16 mouse cellular contexts compared by ENCODE assay signal in genomic region chr6:39606862-39607261, GRCm38 (mm10). TPM values are rescaled to one million over a fixed set of nuclear protein-coding genes. Genes with fewer than 3 reads are reported as not detected.
DNase-seq lines count a peak whose midpoint lies in the region; ATAC-seq and TF ChIP-seq lines count a peak whose summit lies in the region.
"Had no signal": no experiment of that assay in that cellular context is flagged by ENCODE, and none has a peak within 500 bp of the region (broad histone marks: within the 10 kb centered on the region; RNA-seq: fewer than 3 reads in every experiment).

No protein-coding gene starts in this region.

- DNase-seq in kidney, postnatal 10 days, result peak; percentile 22
- peak; percentile 65 to 67 for DNase-seq in B cell, adult 2 months
- peak; percentile 26 for DNase-seq in thymus, adult 2 months
- no peak for DNase-seq in ovary, postnatal 14 days (ENCODE audit: low spot score)
- no peak for DNase-seq in cerebellum, adult 9-11 months
- no peak for DNase-seq in layer of hippocampus, postnatal 14 days (ENCODE audit: low spot score in 2 of 2)
- DNase-seq: cerebellum, postnatal 10 days; gastrocnemius, postnatal 36 days; right cerebral cortex, postnatal 14 days had no signal

- H3K9me3 ChIP-seq in kidney, embryonic 15.5 days (replicated peaks), result no peaks in the 10 kb centered on the region
- H3K9me3 ChIP-seq: embryonic facial prominence, embryonic 15.5 days; limb, embryonic 12.5 days; midbrain, embryonic 12.5 days had no signal

- no peaks in the 10 kb centered on the region for H3K27me3 ChIP-seq in kidney, embryonic 15.5 days
- no peaks in the 10 kb centered on the region for H3K27me3 ChIP-seq in thymus, adult 2 months (ENCODE audit: control insufficient read depth, insufficient read depth, low read length)
- H3K27me3 ChIP-seq: embryonic facial prominence, embryonic 15.5 days; limb, embryonic 12.5 days; midbrain, embryonic 12.5 days had no signal

- peaks cover 30% of the 10 kb centered on the region for H3K36me3 ChIP-seq in kidney, embryonic 15.5 days
- H3K36me3 ChIP-seq in thymus, adult 2 months (ENCODE audit: control insufficient read depth, insufficient read depth, low read length), result no peaks in the 10 kb centered on the region; the same call in 1 of the 2 replicates

- H3K9ac ChIP-seq in kidney, embryonic 15.5 days, result no peak overlapping the region
- H3K9ac ChIP-seq: embryonic facial prominence, embryonic 15.5 days; limb, embryonic 12.5 days; midbrain, embryonic 12.5 days had no signal

- ATAC-seq in kidney, embryonic 15.5 days (replicated peaks; ENCODE audit: low FRiP score), result no peak
- ATAC-seq in activated CD4-positive, CD25-positive, alpha-beta regulatory T cell, adult 4 months, result peak; percentile 96
- ATAC-seq: forebrain, embryonic 16.5 days had no signal

- no peak for TF ChIP-seq CTCF in thymus, adult 2 months (IDR thresholded peaks at IDR 0.05; ENCODE audit: borderline replicate concordance, control insufficient read depth, extremely low read depth, insufficient read depth, low read length, poor library complexity)

- no peak overlapping the region for H3K4me3 ChIP-seq in kidney, embryonic 15.5 days (replicated peaks)
- H3K4me3 ChIP-seq in thymus, adult 2 months (ENCODE audit: control insufficient read depth, insufficient read depth, low read length), result no peak overlapping the region
- H3K4me3 ChIP-seq: embryonic facial prominence, embryonic 15.5 days; limb, embryonic 12.5 days; midbrain, embryonic 12.5 days had no signal

- H3K27ac ChIP-seq in kidney, embryonic 15.5 days, result no peak overlapping the region
- H3K27ac ChIP-seq in thymus, adult 2 months (ENCODE audit: control insufficient read depth, insufficient read depth, low read length), result no peak overlapping the region
- H3K27ac ChIP-seq: embryonic facial prominence, embryonic 15.5 days; limb, embryonic 12.5 days; midbrain, embryonic 12.5 days had no signal

- WGBS in kidney, embryonic 15.5 days, result 37% methylated on average over 3 of the region's 3 CpGs
- WGBS in thymus, adult 2 months, result 17% methylated on average over 3 of the region's 3 CpGs

- H3K4me2 ChIP-seq in kidney, embryonic 15.5 days, result no peak overlapping the region
- H3K4me2 ChIP-seq: embryonic facial prominence, embryonic 15.5 days; limb, embryonic 12.5 days; midbrain, embryonic 12.5 days had no signal

- TF ChIP-seq POLR2A in thymus, adult 2 months (IDR thresholded peaks at IDR 0.05; ENCODE audit: control insufficient read depth, extremely low read depth, insufficient read depth, low read length, poor library complexity), result no peak

- peaks cover 4% of the 10 kb centered on the region; the same call in 1 of the 2 replicates for H3K4me1 ChIP-seq in kidney, embryonic 15.5 days
- no peaks in the 10 kb centered on the region for H3K4me1 ChIP-seq in thymus, adult 2 months (replicated peaks; ENCODE audit: control insufficient read depth, insufficient read depth, low read length)
- H3K4me1 ChIP-seq: embryonic facial prominence, embryonic 15.5 days; limb, embryonic 12.5 days; midbrain, embryonic 12.5 days had no signal

RNA-seq across cellular contexts. Expression of gene Ndufb2, which starts 14.5 kb away (rescaled TPM):
- 347 and 379 TPM in 2 replicates for polyA plus RNA-seq in kidney, embryonic 15.5 days (2015; fragmentation: Nextera tagmentation; extraction: Ambion mirVana)
- 10 to 100 TPM; 91.9 to 92.5 TPM for polyA plus RNA-seq in activated CD4-positive, CD25-positive, alpha-beta regulatory T cell, adult 4 months (2017; shearing (Covaris generic))
- 249 and 412 TPM in 2 replicates for polyA plus RNA-seq in thymus, adult 2 months (2012; rRNA removed)
- 100 to 1,000 TPM; 182 to 188 TPM for total RNA-seq in layer of hippocampus, postnatal 14 days (2021)

RNA-seq across cellular contexts. Expression of gene Gm42420, which starts 21.3 kb away (rescaled TPM):
- 2.2 TPM in 1 of 2 replicates, not detected in the other for polyA plus RNA-seq in kidney, embryonic 15.5 days (2015; fragmentation: Nextera tagmentation; extraction: Ambion mirVana)
- 1 to 10 TPM in 1 of 2 experiments, not detected in 1; 2.4 TPM for polyA plus RNA-seq in activated CD4-positive, CD25-positive, alpha-beta regulatory T cell, adult 4 months (2017; shearing (Covaris generic))
- polyA plus RNA-seq in thymus, adult 2 months (2012; rRNA removed), result 0.96 TPM in 1 of 2 replicates, not detected in the other
- total RNA-seq in layer of hippocampus, postnatal 14 days (2021), result under 1 TPM in 1 of 2 experiments, not detected in 1; 0.88 TPM
- total RNA-seq: layer of hippocampus, postnatal 10 days had no signal
- polyA plus RNA-seq: forebrain, embryonic 16.5 days had no signal

RNA-seq across cellular contexts. Expression of gene Adck2, which starts 33.2 kb away (rescaled TPM):
- 27.4 TPM in 2 replicates for polyA plus RNA-seq in kidney, embryonic 15.5 days (2015; fragmentation: Nextera tagmentation; extraction: Ambion mirVana)
- polyA plus RNA-seq in activated CD4-positive, CD25-positive, alpha-beta regulatory T cell, adult 4 months (2017; shearing (Covaris generic)), result 10 to 100 TPM; 21.6 to 27.7 TPM
- 17.0 and 18.8 TPM in 2 replicates for polyA plus RNA-seq in thymus, adult 2 months (2012; rRNA removed)
- 10 to 100 TPM; 28.0 to 32.3 TPM for total RNA-seq in layer of hippocampus, postnatal 14 days (2021)

RNA-seq across cellular contexts. Expression of gene Dennd2a, which starts 49.2 kb away (rescaled TPM):
- 23.5 and 24.0 TPM in 2 replicates for polyA plus RNA-seq in kidney, embryonic 15.5 days (2015; fragmentation: Nextera tagmentation; extraction: Ambion mirVana)
- polyA plus RNA-seq in activated CD4-positive, CD25-positive, alpha-beta regulatory T cell, adult 4 months (2017; shearing (Covaris generic)), result 1 to 10 TPM in 1 of 2 experiments, not detected in 1; 1.3 TPM
- polyA plus RNA-seq in thymus, adult 2 months (2012; rRNA removed), result 2.6 and 3.2 TPM in 2 replicates
- total RNA-seq in layer of hippocampus, postnatal 14 days (2021), result 10 to 100 TPM; 30.0 to 35.7 TPM

Comparison
In these comparisons a context has a peak if more than half of its experiments do, and no peak if none do; other contexts are left out.
1. DNase-seq: peak in kidney, postnatal 10 days (single experiment), B cell, adult 2 months (2 of 2) and thymus, adult 2 months (single experiment); none in ovary, postnatal 14 days (single experiment), cerebellum, adult 9-11 months (single experiment) and layer of hippocampus, postnatal 14 days (0 of 2).